Mouse (Mus musculus): Measurements from ENCODE around the gene Akr1d1. TPM values are rescaled to one million over a fixed set of nuclear protein-coding genes. Genes with fewer than 3 reads are reported as not detected.

Akr1d1 gene
- total and polyA plus RNA-seq, 3 experiments, result not detected

DNA sequence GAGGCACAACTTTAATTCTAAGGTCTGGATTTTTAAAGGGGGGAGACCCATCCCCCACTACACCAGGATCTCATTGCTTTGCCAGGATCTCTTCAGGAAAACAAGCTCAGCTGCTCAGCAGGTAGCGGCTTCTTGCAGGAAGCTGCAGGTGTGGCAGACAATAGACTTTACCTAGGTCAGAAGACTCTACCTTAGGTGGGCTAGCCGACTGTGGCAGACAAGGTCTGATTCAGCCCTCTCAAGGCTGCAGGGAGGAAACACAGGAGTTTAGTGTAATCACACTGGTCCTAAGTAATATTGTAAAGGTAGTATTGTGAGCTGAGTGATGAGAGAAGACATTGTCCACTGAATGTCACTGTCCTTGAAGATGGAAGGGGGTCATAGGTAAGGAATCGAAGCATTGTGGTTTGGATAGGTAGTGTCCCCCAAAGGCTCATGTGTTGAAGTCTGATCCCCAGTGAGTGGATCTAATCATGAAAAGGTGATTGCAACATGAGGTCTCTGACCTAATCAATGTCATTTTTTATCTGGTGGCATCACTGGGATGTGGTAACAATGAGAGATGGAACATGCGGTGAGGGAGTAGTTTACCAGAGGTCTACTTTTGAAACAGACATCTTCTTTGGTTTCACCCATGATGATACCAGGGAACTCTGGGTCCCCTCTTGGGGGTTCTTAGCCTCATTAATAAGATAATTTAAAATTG lies 74.4 kb downstream of the Akr1d1 start:
- TF ChIP-seq POLR2AphosphoS5 (IDR thresholded peaks at IDR 0.05; ENCODE audit: insufficient replicate concordance, low read depth, low read length) (no peak), CTCF (IDR thresholded peaks at IDR 0.05; ENCODE audit: low read depth, low read length) (no peak), GATA2 (IDR thresholded peaks at IDR 0.05; ENCODE audit: borderline replicate concordance, low read depth, low read length) (no peak), TAL1 (conservative IDR thresholded peaks at IDR 0.05; ENCODE audit: low read depth, low read length) (no peak), GATA1 (IDR thresholded peaks at IDR 0.05; ENCODE audit: borderline replicate concordance, low read length) (no peak)
- H3K36me3 ChIP-seq (replicated peaks), result no peaks in the 10 kb centered on the region
- DNase-seq (ENCODE audit: low spot score) (no peak), ATAC-seq (ENCODE audit: extremely low read depth, insufficient number of reproducible peaks, low FRiP score, poor library complexity, severe bottlenecking) (no peak)
- H3K9me3 ChIP-seq (replicated peaks), result no peaks in the 10 kb centered on the region
- H3K4me3 ChIP-seq (ENCODE audit: low read depth, low read length), result no peak overlapping the region
- H3K4me1 ChIP-seq (ENCODE audit: insufficient read depth, low read depth, low read length), result no peaks in the 10 kb centered on the region
- no peaks in the 10 kb centered on the region for H3K27me3 ChIP-seq (ENCODE audit: insufficient read depth, low read length)

DNA sequence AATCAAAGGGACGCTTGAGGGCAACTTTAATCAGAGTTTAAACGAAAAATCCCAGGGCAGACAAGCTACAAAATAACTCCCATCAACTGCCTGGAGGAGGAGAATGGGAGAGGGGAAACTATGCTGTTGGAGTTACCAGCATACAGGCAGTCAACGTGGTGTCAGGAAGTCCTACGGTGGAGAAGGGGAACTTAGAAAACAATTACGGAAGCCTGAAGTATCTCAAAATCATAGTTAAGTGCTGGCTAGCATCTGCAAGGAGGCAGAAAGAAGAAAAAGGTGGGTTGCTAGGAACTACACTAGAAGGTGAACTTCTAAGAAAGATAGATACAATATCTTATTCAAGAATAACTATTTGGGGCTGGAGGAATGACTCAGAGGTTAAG lies 74.9 kb downstream of the Akr1d1 start:
- Histone ChIP-seq H3K4me3 (ENCODE audit: low read depth, low read length) (no peak overlapping the region), H3K27me3 (ENCODE audit: insufficient read depth, low read length) (no peaks in the 10 kb centered on the region), H3K9me3 (replicated peaks) (no peaks in the 10 kb centered on the region), H3K4me1 (ENCODE audit: insufficient read depth, low read depth, low read length) (no peaks in the 10 kb centered on the region), H3K36me3 (replicated peaks) (no peaks in the 10 kb centered on the region)
- ATAC-seq (ENCODE audit: extremely low read depth, insufficient number of reproducible peaks, low FRiP score, poor library complexity, severe bottlenecking) (no peak), DNase-seq (ENCODE audit: low spot score) (no peak)
- no peak for TF ChIP-seq POLR2AphosphoS5 (IDR thresholded peaks at IDR 0.05; ENCODE audit: insufficient replicate concordance, low read depth, low read length)
- no peak for TF ChIP-seq GATA1 (IDR thresholded peaks at IDR 0.05; ENCODE audit: borderline replicate concordance, low read length)
- no peak for TF ChIP-seq TAL1 (conservative IDR thresholded peaks at IDR 0.05; ENCODE audit: low read depth, low read length)
- TF ChIP-seq GATA2 (IDR thresholded peaks at IDR 0.05; ENCODE audit: borderline replicate concordance, low read depth, low read length), result no peak
- no peak for TF ChIP-seq CTCF (IDR thresholded peaks at IDR 0.05; ENCODE audit: low read depth, low read length)

DNA sequence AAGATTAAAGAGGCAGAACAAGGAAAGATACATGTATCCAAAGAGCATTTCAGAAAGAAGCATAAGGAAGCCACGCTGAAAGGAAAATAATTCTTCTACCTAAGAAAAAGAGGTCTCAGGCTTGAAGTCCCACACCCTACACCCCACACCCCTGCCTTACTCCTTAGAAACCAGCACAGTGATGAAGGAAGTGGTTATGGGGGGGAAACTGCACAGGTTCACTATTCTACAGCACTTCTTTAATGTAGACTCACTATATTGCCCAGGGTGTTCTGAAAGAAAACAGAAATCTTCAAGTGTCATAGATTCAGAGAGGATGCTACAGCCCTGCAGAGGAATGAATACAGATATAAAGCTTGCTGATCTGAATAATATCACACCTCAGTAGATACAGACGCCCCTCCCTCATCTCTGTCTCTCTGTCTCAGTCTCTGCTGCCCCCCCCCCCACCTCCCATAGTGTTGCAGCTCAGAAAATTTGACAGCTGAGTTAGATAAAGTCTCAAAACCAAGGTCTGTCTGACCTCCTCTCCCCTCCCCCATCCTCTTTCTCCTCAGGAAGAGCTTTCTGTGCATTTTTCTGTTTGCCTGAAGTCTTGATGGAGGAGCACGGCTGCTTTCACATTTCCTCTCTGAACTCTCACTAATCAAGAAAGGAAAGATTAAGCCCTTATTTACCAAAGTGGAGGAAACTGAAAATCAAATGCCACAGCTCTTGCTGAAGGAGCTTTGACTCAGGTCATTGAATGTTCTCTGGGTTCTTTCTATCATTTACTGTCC lies 77.7 kb downstream of the Akr1d1 start:
- no peaks in the 10 kb centered on the region for H3K27me3 ChIP-seq (ENCODE audit: insufficient read depth, low read length)
- DNase-seq (ENCODE audit: low spot score) (no peak), ATAC-seq (ENCODE audit: extremely low read depth, insufficient number of reproducible peaks, low FRiP score, poor library complexity, severe bottlenecking) (no peak)
- no peaks in the 10 kb centered on the region for H3K9me3 ChIP-seq (replicated peaks)
- no peaks in the 10 kb centered on the region for H3K36me3 ChIP-seq (replicated peaks)
- H3K4me3 ChIP-seq (ENCODE audit: low read depth, low read length), result no peak overlapping the region
- TF ChIP-seq GATA1 (IDR thresholded peaks at IDR 0.05; ENCODE audit: borderline replicate concordance, low read length), result no peak
- no peak for TF ChIP-seq GATA2 (IDR thresholded peaks at IDR 0.05; ENCODE audit: borderline replicate concordance, low read depth, low read length)
- no peak for TF ChIP-seq POLR2AphosphoS5 (IDR thresholded peaks at IDR 0.05; ENCODE audit: insufficient replicate concordance, low read depth, low read length)
- TF ChIP-seq TAL1 (conservative IDR thresholded peaks at IDR 0.05; ENCODE audit: low read depth, low read length), result no peak
- TF ChIP-seq CTCF (IDR thresholded peaks at IDR 0.05; ENCODE audit: low read depth, low read length), result no peak
- no peaks in the 10 kb centered on the region for H3K4me1 ChIP-seq (ENCODE audit: insufficient read depth, low read depth, low read length)

DNA sequence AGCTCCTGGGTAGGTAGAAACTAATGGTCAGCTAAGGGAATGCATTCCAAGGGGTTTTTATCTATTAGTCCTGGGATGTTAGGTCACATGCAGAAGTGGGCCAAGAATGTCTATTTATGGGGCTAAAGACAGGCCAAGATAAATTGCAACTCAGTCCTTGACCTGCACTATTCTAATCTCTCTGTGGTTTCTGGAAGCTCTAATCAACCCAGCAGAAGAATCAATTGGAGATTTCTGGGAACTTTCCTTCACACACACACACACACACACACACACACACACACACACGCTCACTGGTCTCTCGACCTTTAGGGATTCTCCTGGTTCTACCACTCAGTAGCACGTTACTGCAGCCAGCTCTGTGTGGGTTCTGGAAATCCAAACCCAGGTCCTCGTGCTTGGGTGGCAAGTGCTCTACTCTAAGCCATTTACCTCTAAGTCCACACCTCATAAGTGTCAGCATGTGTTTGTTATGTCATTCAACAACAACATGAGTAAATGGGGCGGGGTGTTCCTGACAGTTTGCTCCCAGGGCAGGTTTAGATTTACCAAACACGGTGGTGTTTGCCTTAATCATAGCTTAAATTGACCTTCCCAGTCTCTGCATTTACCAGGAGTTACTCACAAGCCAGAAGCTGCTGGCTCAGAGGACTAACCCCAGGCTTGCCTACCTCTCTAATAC lies 82.8 kb downstream of the Akr1d1 start:
- DNase-seq (ENCODE audit: low spot score), result no peak
- TF ChIP-seq TAL1 (conservative IDR thresholded peaks at IDR 0.05; ENCODE audit: low read depth, low read length) (no peak), GATA1 (IDR thresholded peaks at IDR 0.05; ENCODE audit: borderline replicate concordance, low read length) (no peak), CTCF (IDR thresholded peaks at IDR 0.05; ENCODE audit: low read depth, low read length) (no peak), GATA2 (IDR thresholded peaks at IDR 0.05; ENCODE audit: borderline replicate concordance, low read depth, low read length) (no peak), POLR2AphosphoS5 (IDR thresholded peaks at IDR 0.05; ENCODE audit: insufficient replicate concordance, low read depth, low read length) (no peak)

DNA sequence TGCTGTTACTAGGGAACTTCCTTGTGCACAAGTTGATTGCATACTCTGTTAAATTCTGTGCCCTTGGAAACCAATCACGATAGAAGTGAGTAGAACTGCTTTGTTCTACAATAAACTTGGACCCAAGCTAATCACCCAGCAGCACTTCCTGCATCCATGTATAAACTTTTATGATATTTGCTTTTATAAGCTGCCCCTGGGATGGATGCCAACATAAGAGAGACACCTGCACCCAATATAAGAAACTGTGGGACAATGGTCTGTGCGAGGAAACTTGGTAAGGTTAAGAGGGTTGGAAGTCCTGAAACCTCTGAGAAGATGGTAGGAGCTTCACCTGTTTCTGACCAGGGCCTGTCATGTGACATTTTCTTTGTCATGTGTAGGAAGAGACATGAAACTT lies 85.5 kb downstream of the Akr1d1 start:
- Histone ChIP-seq H3K36me3 (replicated peaks) (no peaks in the 10 kb centered on the region), H3K27me3 (ENCODE audit: insufficient read depth, low read length) (no peaks in the 10 kb centered on the region), H3K9me3 (replicated peaks) (no peaks in the 10 kb centered on the region), H3K4me3 (ENCODE audit: low read depth, low read length) (no peak overlapping the region), H3K4me1 (ENCODE audit: insufficient read depth, low read depth, low read length) (0 out of 2 replicates have a peak, but pooled peaks cover 2% of the 10 kb centered on the region)
- DNase-seq (ENCODE audit: low spot score) (no peak), ATAC-seq (ENCODE audit: extremely low read depth, insufficient number of reproducible peaks, low FRiP score, poor library complexity, severe bottlenecking) (no peak)
- no peak for TF ChIP-seq CTCF (IDR thresholded peaks at IDR 0.05; ENCODE audit: low read depth, low read length)
- no peak for TF ChIP-seq TAL1 (conservative IDR thresholded peaks at IDR 0.05; ENCODE audit: low read depth, low read length)
- no peak for TF ChIP-seq GATA1 (IDR thresholded peaks at IDR 0.05; ENCODE audit: borderline replicate concordance, low read length)
- TF ChIP-seq GATA2 (IDR thresholded peaks at IDR 0.05; ENCODE audit: borderline replicate concordance, low read depth, low read length), result no peak
- no peak for TF ChIP-seq POLR2AphosphoS5 (IDR thresholded peaks at IDR 0.05; ENCODE audit: insufficient replicate concordance, low read depth, low read length)

More for the DNA sequence above, 82.8 kb downstream of the Akr1d1 start:
- no peaks in the 10 kb centered on the region for H3K36me3 ChIP-seq (replicated peaks)
- ATAC-seq (ENCODE audit: extremely low read depth, insufficient number of reproducible peaks, low FRiP score, poor library complexity, severe bottlenecking), result no peak
- H3K9me3 ChIP-seq (replicated peaks), result no peaks in the 10 kb centered on the region
- H3K4me1 ChIP-seq (ENCODE audit: insufficient read depth, low read depth, low read length), result 0 out of 2 replicates have a peak, but pooled peaks cover 2% of the 10 kb centered on the region
- H3K4me3 ChIP-seq (ENCODE audit: low read depth, low read length), result no peak overlapping the region
- no peaks in the 10 kb centered on the region for H3K27me3 ChIP-seq (ENCODE audit: insufficient read depth, low read length)

DNA sequence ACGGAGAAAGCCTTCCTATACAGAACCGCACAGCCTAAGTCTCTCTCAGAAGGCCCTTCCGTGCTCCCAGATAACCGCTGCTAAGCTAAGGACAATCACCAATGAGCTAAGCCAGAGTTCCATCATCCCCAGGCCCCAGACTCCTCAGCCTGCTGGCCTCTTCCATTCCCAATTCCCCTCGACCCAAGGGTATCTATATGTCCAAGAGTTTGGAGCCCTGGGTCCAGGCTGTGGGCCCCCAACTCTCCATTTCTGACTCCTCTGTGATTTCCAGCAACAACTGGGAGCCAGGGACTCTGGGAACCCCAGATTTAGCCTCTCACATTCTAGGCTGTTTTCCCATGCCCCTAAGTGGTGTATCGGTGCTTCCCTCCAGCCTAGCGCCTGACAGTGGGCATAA lies 86.2 kb downstream of the Akr1d1 start:
- DNase-seq (ENCODE audit: low spot score) (no peak), ATAC-seq (ENCODE audit: extremely low read depth, insufficient number of reproducible peaks, low FRiP score, poor library complexity, severe bottlenecking) (no peak)
- H3K9me3 ChIP-seq (replicated peaks), result no peaks in the 10 kb centered on the region
- no peaks in the 10 kb centered on the region for H3K36me3 ChIP-seq (replicated peaks)
- no peak overlapping the region for H3K4me3 ChIP-seq (ENCODE audit: low read depth, low read length)
- H3K4me1 ChIP-seq (ENCODE audit: insufficient read depth, low read depth, low read length), result 0 out of 2 replicates have a peak, but pooled peaks cover 2% of the 10 kb centered on the region
- TF ChIP-seq CTCF (IDR thresholded peaks at IDR 0.05; ENCODE audit: low read depth, low read length) (no peak), GATA1 (IDR thresholded peaks at IDR 0.05; ENCODE audit: borderline replicate concordance, low read length) (no peak), POLR2AphosphoS5 (IDR thresholded peaks at IDR 0.05; ENCODE audit: insufficient replicate concordance, low read depth, low read length) (no peak), GATA2 (IDR thresholded peaks at IDR 0.05; ENCODE audit: borderline replicate concordance, low read depth, low read length) (no peak), TAL1 (conservative IDR thresholded peaks at IDR 0.05; ENCODE audit: low read depth, low read length) (no peak)
- H3K27me3 ChIP-seq (ENCODE audit: insufficient read depth, low read length), result no peaks in the 10 kb centered on the region

Measured in G1E (cell line).